ENCODE assay signal across 19 mouse cellular contexts in genomic region chr15:101203673-101204072, GRCm38 (mm10). TPM values are rescaled to one million over a fixed set of nuclear protein-coding genes. Genes with fewer than 3 reads are reported as not detected.
A peak's percentile ranks its signal among the peaks of the same experiment; 100 is the strongest.
DNase-seq lines count a peak whose midpoint lies in the region; ATAC-seq and TF ChIP-seq lines count a peak whose summit lies in the region.
"Had no signal": no experiment of that assay in that cellular context is flagged by ENCODE, and none has a peak within 500 bp of the region (broad histone marks: within the 10 kb centered on the region; RNA-seq: fewer than 3 reads in every experiment).

No protein-coding gene starts in this region.

- H3K4me1 ChIP-seq in intestine, embryonic 15.5 days (replicated peaks): 0 out of 2 replicates have a peak, but pooled peaks cover 3% of the 10 kb centered on the region
- no peaks in the 10 kb centered on the region for H3K4me1 ChIP-seq in intestine, postnatal 0 days (replicated peaks; ENCODE audit: control insufficient read depth, insufficient read depth, low read length)
- H3K4me1 ChIP-seq in stomach, postnatal 0 days (replicated peaks; ENCODE audit: control insufficient read depth, insufficient read depth): no peaks in the 10 kb centered on the region
- no peaks in the 10 kb centered on the region for H3K4me1 ChIP-seq in forebrain, embryonic 11.5 days (replicated peaks; ENCODE audit: control insufficient read depth, insufficient read depth, low read length)
- no peaks in the 10 kb centered on the region for H3K4me1 ChIP-seq in hindbrain, embryonic 13.5 days (replicated peaks)
- H3K4me1 ChIP-seq: embryonic facial prominence, embryonic 10.5 days; embryonic facial prominence, embryonic 12.5 days; forebrain, embryonic 12.5 days had no signal

- DNase-seq in stomach, postnatal 0 days (ENCODE audit: low spot score): peak; percentile 44
- no peak for DNase-seq in forebrain, embryonic 11.5 days (ENCODE audit: low spot score)
- DNase-seq in MN1 (ENCODE audit: low spot score): no peak
- DNase-seq: adrenal gland, adult 2 months; adrenal gland, postnatal 10 days; adrenal gland, postnatal 25 days; cerebellum, adult 11-12 months; cerebellum, adult 2 months; cerebellum, adult 9-10 months; cerebellum, postnatal 10 days; cerebellum, postnatal 25 days had no signal

- TF ChIP-seq CTCF in intestine, postnatal 0 days (IDR thresholded peaks at IDR 0.05; ENCODE audit: low read depth): no peak
- TF ChIP-seq CTCF in stomach, postnatal 0 days (IDR thresholded peaks at IDR 0.05; ENCODE audit: low read depth): no peak

- 65% methylated on average over 4 of the region's 4 CpGs for whole genome bisulfite sequencing in intestine, embryonic 15.5 days
- 52% methylated on average over 4 of the region's 4 CpGs for WGBS in intestine, postnatal 0 days
- 79% methylated on average over 4 of the region's 4 CpGs for WGBS in stomach, postnatal 0 days
- 89% methylated on average over 4 of the region's 4 CpGs for WGBS in forebrain, embryonic 11.5 days
- WGBS in hindbrain, embryonic 13.5 days: 88% methylated on average over 4 of the region's 4 CpGs

- peaks cover 57% of the 10 kb centered on the region for H3K36me3 ChIP-seq in intestine, embryonic 15.5 days
- peaks cover 95% of the 10 kb centered on the region for H3K36me3 ChIP-seq in intestine, postnatal 0 days (ENCODE audit: control insufficient read depth, insufficient read depth)
- H3K36me3 ChIP-seq in stomach, postnatal 0 days (ENCODE audit: control insufficient read depth, insufficient read depth, low read length): peaks cover 29% of the 10 kb centered on the region
- H3K36me3 ChIP-seq in forebrain, embryonic 11.5 days (ENCODE audit: control insufficient read depth, insufficient read depth, low read length): peaks cover 14% of the 10 kb centered on the region; the same call in 1 of the 2 replicates
- peaks cover 90% of the 10 kb centered on the region for H3K36me3 ChIP-seq in hindbrain, embryonic 13.5 days

- no peak overlapping the region for H3K4me3 ChIP-seq in intestine, embryonic 15.5 days (replicated peaks)
- H3K4me3 ChIP-seq in intestine, postnatal 0 days (ENCODE audit: low read depth, low read length): no peak overlapping the region
- H3K4me3 ChIP-seq in stomach, postnatal 0 days (ENCODE audit: low read depth, low read length): no peak overlapping the region
- no peak overlapping the region for H3K4me3 ChIP-seq in forebrain, embryonic 11.5 days (ENCODE audit: low read depth, low read length)
- no peak overlapping the region for H3K4me3 ChIP-seq in hindbrain, embryonic 13.5 days
- H3K4me3 ChIP-seq: embryonic facial prominence, embryonic 10.5 days; embryonic facial prominence, embryonic 12.5 days; forebrain, embryonic 12.5 days had no signal

- H3K27ac ChIP-seq in intestine, embryonic 15.5 days: no peak overlapping the region
- H3K27ac ChIP-seq in intestine, postnatal 0 days (ENCODE audit: low read depth, low read length): no peak overlapping the region; the same call in 1 of the 2 replicates
- no peak overlapping the region for H3K27ac ChIP-seq in stomach, postnatal 0 days (replicated peaks)
- H3K27ac ChIP-seq in forebrain, embryonic 11.5 days (ENCODE audit: low read depth, low read length): no peak overlapping the region
- no peak overlapping the region for H3K27ac ChIP-seq in hindbrain, embryonic 13.5 days
- H3K27ac ChIP-seq: embryonic facial prominence, embryonic 10.5 days; embryonic facial prominence, embryonic 12.5 days; forebrain, embryonic 12.5 days had no signal

- H3K27me3 ChIP-seq in intestine, embryonic 15.5 days (replicated peaks): no peaks in the 10 kb centered on the region
- H3K27me3 ChIP-seq in intestine, postnatal 0 days (replicated peaks; ENCODE audit: control insufficient read depth, insufficient read depth, low read length): no peaks in the 10 kb centered on the region
- H3K27me3 ChIP-seq in stomach, postnatal 0 days (ENCODE audit: control insufficient read depth, insufficient read depth, low read length): no peaks in the 10 kb centered on the region
- H3K27me3 ChIP-seq in forebrain, embryonic 11.5 days (ENCODE audit: control insufficient read depth, insufficient read depth, low read length): no peaks in the 10 kb centered on the region
- H3K27me3 ChIP-seq in hindbrain, embryonic 13.5 days: no peaks in the 10 kb centered on the region
- H3K27me3 ChIP-seq: embryonic facial prominence, embryonic 12.5 days; forebrain, embryonic 12.5 days had no signal

- H3K4me2 ChIP-seq in intestine, embryonic 15.5 days (replicated peaks): no peak overlapping the region
- H3K4me2 ChIP-seq in intestine, postnatal 0 days (replicated peaks; ENCODE audit: low read depth): no peak overlapping the region
- no peak overlapping the region for H3K4me2 ChIP-seq in stomach, postnatal 0 days (replicated peaks; ENCODE audit: low read depth)
- no peak overlapping the region for H3K4me2 ChIP-seq in forebrain, embryonic 11.5 days (ENCODE audit: low read depth, low read length, severe bottlenecking)
- no peak overlapping the region for H3K4me2 ChIP-seq in hindbrain, embryonic 13.5 days
- H3K4me2 ChIP-seq: embryonic facial prominence, embryonic 12.5 days; forebrain, embryonic 12.5 days had no signal

- no peak overlapping the region for H3K9ac ChIP-seq in intestine, embryonic 15.5 days
- H3K9ac ChIP-seq in intestine, postnatal 0 days (ENCODE audit: low read depth, low read length): no peak overlapping the region
- H3K9ac ChIP-seq in stomach, postnatal 0 days (ENCODE audit: low read length): no peak overlapping the region
- H3K9ac ChIP-seq in forebrain, embryonic 11.5 days (ENCODE audit: low read length): no peak overlapping the region
- no peak overlapping the region for H3K9ac ChIP-seq in hindbrain, embryonic 13.5 days
- H3K9ac ChIP-seq: embryonic facial prominence, embryonic 12.5 days; forebrain, embryonic 12.5 days had no signal

- peak; percentile 80 for ATAC-seq in intestine, embryonic 15.5 days
- 0 out of 2 replicates have a peak, but pooled peaks have one; percentile 35 for ATAC-seq in intestine, postnatal 0 days
- ATAC-seq in stomach, postnatal 0 days (ENCODE audit: low FRiP score, low TSS enrichment): peak; percentile 38; the same call in 1 of the 2 replicates
- ATAC-seq in forebrain, embryonic 11.5 days (replicated peaks; ENCODE audit: low FRiP score): no peak
- ATAC-seq in hindbrain, embryonic 13.5 days (ENCODE audit: low FRiP score): no peak
- ATAC-seq: forebrain, embryonic 14.5 days; forebrain, embryonic 16.5 days had no signal

- H3K9me3 ChIP-seq in intestine, embryonic 15.5 days: no peaks in the 10 kb centered on the region
- H3K9me3 ChIP-seq in intestine, postnatal 0 days (ENCODE audit: control insufficient read depth): no peaks in the 10 kb centered on the region
- H3K9me3 ChIP-seq in stomach, postnatal 0 days (ENCODE audit: control insufficient read depth, low read length): no peaks in the 10 kb centered on the region
- no peaks in the 10 kb centered on the region for H3K9me3 ChIP-seq in forebrain, embryonic 11.5 days (ENCODE audit: control insufficient read depth, low read length)
- H3K9me3 ChIP-seq in hindbrain, embryonic 13.5 days: no peaks in the 10 kb centered on the region
- H3K9me3 ChIP-seq: embryonic facial prominence, embryonic 12.5 days; forebrain, embryonic 12.5 days had no signal

- TF ChIP-seq EP300 in stomach, postnatal 0 days (optimal IDR thresholded peaks at IDR 0.05): no peak

RNA-seq across cellular contexts. Expression of gene Grasp, which starts 20.3 kb away (rescaled TPM):
- 3.9 and 4.8 TPM in 2 replicates for polyA plus RNA-seq in intestine, embryonic 15.5 days (2015; fragmentation: Nextera tagmentation; extraction: Ambion mirVana)
- 1.7 and 2.0 TPM in 2 replicates for polyA plus RNA-seq in intestine, postnatal 0 days (2015; fragmentation: Nextera tagmentation; extraction: Ambion mirVana)
- 2.0 TPM in 2 replicates for polyA plus RNA-seq in stomach, postnatal 0 days (2015; fragmentation: Nextera tagmentation; extraction: Ambion mirVana)
- 4.6 and 5.6 TPM in 2 replicates for polyA plus RNA-seq in forebrain, embryonic 11.5 days (2014; fragmentation: Nextera tagmentation; extraction: Ambion mirVana)
- polyA plus RNA-seq in hindbrain, embryonic 13.5 days (2015; fragmentation: Nextera tagmentation; extraction: Ambion mirVana): 1.7 and 1.8 TPM in 2 replicates

RNA-seq across cellular contexts. Expression of gene Acvr1b, which starts 29.8 kb away (rescaled TPM):
- 9.1 and 9.3 TPM in 2 replicates for polyA plus RNA-seq in intestine, embryonic 15.5 days (2015; fragmentation: Nextera tagmentation; extraction: Ambion mirVana)
- polyA plus RNA-seq in intestine, postnatal 0 days (2015; fragmentation: Nextera tagmentation; extraction: Ambion mirVana): 6.0 and 6.8 TPM in 2 replicates
- 6.9 and 8.1 TPM in 2 replicates for polyA plus RNA-seq in stomach, postnatal 0 days (2015; fragmentation: Nextera tagmentation; extraction: Ambion mirVana)
- 15.0 and 16.0 TPM in 2 replicates for polyA plus RNA-seq in forebrain, embryonic 11.5 days (2014; fragmentation: Nextera tagmentation; extraction: Ambion mirVana)
- polyA plus RNA-seq in hindbrain, embryonic 13.5 days (2015; fragmentation: Nextera tagmentation; extraction: Ambion mirVana): 19.6 and 20.5 TPM in 2 replicates

RNA-seq across cellular contexts. Expression of gene Nr4a1, which starts 50.4 kb away (rescaled TPM):
- polyA plus RNA-seq in intestine, embryonic 15.5 days (2015; fragmentation: Nextera tagmentation; extraction: Ambion mirVana): 7.9 and 8.9 TPM in 2 replicates
- 5.9 and 10.0 TPM in 2 replicates for polyA plus RNA-seq in intestine, postnatal 0 days (2015; fragmentation: Nextera tagmentation; extraction: Ambion mirVana)
- polyA plus RNA-seq in stomach, postnatal 0 days (2015; fragmentation: Nextera tagmentation; extraction: Ambion mirVana): 9.4 and 17.1 TPM in 2 replicates
- 2.6 and 2.7 TPM in 2 replicates for polyA plus RNA-seq in forebrain, embryonic 11.5 days (2014; fragmentation: Nextera tagmentation; extraction: Ambion mirVana)
- 4.9 and 5.0 TPM in 2 replicates for polyA plus RNA-seq in hindbrain, embryonic 13.5 days (2015; fragmentation: Nextera tagmentation; extraction: Ambion mirVana)

Comparison
In these comparisons a context has a peak if more than half of its experiments do, and no peak if none do; other contexts are left out.
1. ATAC-seq: peak in intestine, embryonic 15.5 days (single experiment), intestine, postnatal 0 days (single experiment) and stomach, postnatal 0 days (single experiment); none in forebrain, embryonic 11.5 days (single experiment) and hindbrain, embryonic 13.5 days (single experiment).